Mouse (Mus musculus): ENCODE measurements around the gene Ireb2. TPM values are rescaled to one million over a fixed set of nuclear protein-coding genes. Genes with fewer than 3 reads are reported as not detected.

The Ireb2 gene
- polyA plus RNA-seq, 1 experiment, result 17.7 TPM

- H3K4me1 ChIP-seq (ENCODE audit: control insufficient read depth, insufficient read depth, low read length), result no peaks in the 10 kb centered on the region
- WGBS, result 82% methylated on average over 6 of the region's 6 CpGs
- TF ChIP-seq POLR2A (IDR thresholded peaks at IDR 0.05; ENCODE audit: borderline replicate concordance, control insufficient read depth, low read depth, low read length) (no peak), CTCF (IDR thresholded peaks at IDR 0.05; ENCODE audit: control insufficient read depth, insufficient read depth, low read length) (no peak)
- H3K4me3 ChIP-seq (replicated peaks; ENCODE audit: control insufficient read depth, low read depth, low read length), result no peak overlapping the region
- no peak overlapping the region for H3K27ac ChIP-seq (ENCODE audit: control insufficient read depth, insufficient read depth, low read depth, low read length, poor library complexity)
Measured at GRCm38 (mm10) chr9:54856121-54856520, 7.5 kb upstream of the Ireb2 start.

- Histone ChIP-seq H3K4me3 (replicated peaks; ENCODE audit: control insufficient read depth, low read depth, low read length) (no peak overlapping the region), H3K27ac (ENCODE audit: control insufficient read depth, insufficient read depth, low read depth, low read length, poor library complexity) (no peak overlapping the region), H3K4me1 (ENCODE audit: control insufficient read depth, insufficient read depth, low read length) (no peaks in the 10 kb centered on the region)
- WGBS, result 20% methylated on average over 3 of the region's 3 CpGs
- TF ChIP-seq POLR2A (IDR thresholded peaks at IDR 0.05; ENCODE audit: borderline replicate concordance, control insufficient read depth, low read depth, low read length) (no peak), CTCF (IDR thresholded peaks at IDR 0.05; ENCODE audit: control insufficient read depth, insufficient read depth, low read length) (no peak)
Measured at GRCm38 (mm10) chr9:54857474-54857873, 6.1 kb upstream of the Ireb2 start.

- TF ChIP-seq POLR2A (IDR thresholded peaks at IDR 0.05; ENCODE audit: borderline replicate concordance, control insufficient read depth, low read depth, low read length) (no peak), CTCF (IDR thresholded peaks at IDR 0.05; ENCODE audit: control insufficient read depth, insufficient read depth, low read length) (no peak)
- Histone ChIP-seq H3K4me1 (ENCODE audit: control insufficient read depth, insufficient read depth, low read length) (no peaks in the 10 kb centered on the region; the same call in 1 of the 2 replicates), H3K27ac (ENCODE audit: control insufficient read depth, insufficient read depth, low read depth, low read length, poor library complexity) (no peak overlapping the region), H3K4me3 (replicated peaks; ENCODE audit: control insufficient read depth, low read depth, low read length) (no peak overlapping the region)
- WGBS, result 82% methylated on average over 7 of the region's 7 CpGs
Measured at GRCm38 (mm10) chr9:54860526-54860925, 3.1 kb upstream of the Ireb2 start.

GRCm38 (mm10) chr9:54878759-54879158 lies 15.2 kb downstream of the Ireb2 start:
- no peak overlapping the region for H3K27ac ChIP-seq (ENCODE audit: control insufficient read depth, insufficient read depth, low read depth, low read length, poor library complexity)
- WGBS, result 95% methylated on average over 1 of the region's 1 CpGs
- H3K4me1 ChIP-seq (ENCODE audit: control insufficient read depth, insufficient read depth, low read length), result no peaks in the 10 kb centered on the region
- H3K4me3 ChIP-seq (replicated peaks; ENCODE audit: control insufficient read depth, low read depth, low read length), result no peak overlapping the region
- no peak for TF ChIP-seq CTCF (IDR thresholded peaks at IDR 0.05; ENCODE audit: control insufficient read depth, insufficient read depth, low read length)
- no peak for TF ChIP-seq POLR2A (IDR thresholded peaks at IDR 0.05; ENCODE audit: borderline replicate concordance, control insufficient read depth, low read depth, low read length)

GRCm38 (mm10) chr9:54892111-54892510 lies 28.5 kb downstream of the Ireb2 start:
- Histone ChIP-seq H3K4me1 (ENCODE audit: control insufficient read depth, insufficient read depth, low read length) (no peaks in the 10 kb centered on the region), H3K4me3 (replicated peaks; ENCODE audit: control insufficient read depth, low read depth, low read length) (no peak overlapping the region), H3K27ac (ENCODE audit: control insufficient read depth, insufficient read depth, low read depth, low read length, poor library complexity) (no peak overlapping the region; the same call in 1 of the 2 replicates)
- 86% methylated on average over 4 of the region's 4 CpGs for WGBS
- TF ChIP-seq CTCF (IDR thresholded peaks at IDR 0.05; ENCODE audit: control insufficient read depth, insufficient read depth, low read length) (no peak), POLR2A (IDR thresholded peaks at IDR 0.05; ENCODE audit: borderline replicate concordance, control insufficient read depth, low read depth, low read length) (no peak)

- Histone ChIP-seq H3K4me1 (ENCODE audit: control insufficient read depth, insufficient read depth, low read length) (no peaks in the 10 kb centered on the region), H3K27ac (ENCODE audit: control insufficient read depth, insufficient read depth, low read depth, low read length, poor library complexity) (no peak overlapping the region), H3K4me3 (replicated peaks; ENCODE audit: control insufficient read depth, low read depth, low read length) (no peak overlapping the region)
- 84% methylated on average over 3 of the region's 3 CpGs for WGBS
- TF ChIP-seq POLR2A (IDR thresholded peaks at IDR 0.05; ENCODE audit: borderline replicate concordance, control insufficient read depth, low read depth, low read length) (no peak), CTCF (IDR thresholded peaks at IDR 0.05; ENCODE audit: control insufficient read depth, insufficient read depth, low read length) (no peak)
Measured at GRCm38 (mm10) chr9:54897097-54897496, 33.5 kb downstream of the Ireb2 start.

GRCm38 (mm10) chr9:54909446-54909845 lies 45.9 kb downstream of the Ireb2 start:
- Histone ChIP-seq H3K4me3 (replicated peaks; ENCODE audit: control insufficient read depth, low read depth, low read length) (no peak overlapping the region), H3K27ac (ENCODE audit: control insufficient read depth, insufficient read depth, low read depth, low read length, poor library complexity) (no peak overlapping the region), H3K4me1 (ENCODE audit: control insufficient read depth, insufficient read depth, low read length) (no peaks in the 10 kb centered on the region)
- 80% methylated on average over 5 of the region's 5 CpGs for WGBS
- TF ChIP-seq POLR2A (IDR thresholded peaks at IDR 0.05; ENCODE audit: borderline replicate concordance, control insufficient read depth, low read depth, low read length), result no peak
- TF ChIP-seq CTCF (IDR thresholded peaks at IDR 0.05; ENCODE audit: control insufficient read depth, insufficient read depth, low read length), result no peak

GRCm38 (mm10) chr9:54915576-54915975 lies 52.0 kb downstream of the Ireb2 start:
- Histone ChIP-seq H3K4me1 (ENCODE audit: control insufficient read depth, insufficient read depth, low read length) (no peaks in the 10 kb centered on the region; the same call in 1 of the 2 replicates), H3K4me3 (replicated peaks; ENCODE audit: control insufficient read depth, low read depth, low read length) (no peak overlapping the region), H3K27ac (ENCODE audit: control insufficient read depth, insufficient read depth, low read depth, low read length, poor library complexity) (no peak overlapping the region)
- TF ChIP-seq CTCF (IDR thresholded peaks at IDR 0.05; ENCODE audit: control insufficient read depth, insufficient read depth, low read length) (no peak), POLR2A (IDR thresholded peaks at IDR 0.05; ENCODE audit: borderline replicate concordance, control insufficient read depth, low read depth, low read length) (no peak)
- WGBS, result 71% methylated on average over 7 of the region's 7 CpGs

GRCm38 (mm10) chr9:54916401-54916800 lies 52.8 kb downstream of the Ireb2 start:
- no peaks in the 10 kb centered on the region; the same call in 1 of the 2 replicates for H3K4me1 ChIP-seq (ENCODE audit: control insufficient read depth, insufficient read depth, low read length)
- H3K4me3 ChIP-seq (replicated peaks; ENCODE audit: control insufficient read depth, low read depth, low read length), result no peak overlapping the region
- TF ChIP-seq POLR2A (IDR thresholded peaks at IDR 0.05; ENCODE audit: borderline replicate concordance, control insufficient read depth, low read depth, low read length), result no peak
- TF ChIP-seq CTCF (IDR thresholded peaks at IDR 0.05; ENCODE audit: control insufficient read depth, insufficient read depth, low read length), result no peak
- WGBS, result 80% methylated on average over 8 of the region's 8 CpGs
- H3K27ac ChIP-seq (ENCODE audit: control insufficient read depth, insufficient read depth, low read depth, low read length, poor library complexity), result no peak overlapping the region

Data from bone marrow, adult 2 months (tissue).